Mouse (Mus musculus): ENCODE data around the gene Cd27.

Cd27 gene

DNA sequence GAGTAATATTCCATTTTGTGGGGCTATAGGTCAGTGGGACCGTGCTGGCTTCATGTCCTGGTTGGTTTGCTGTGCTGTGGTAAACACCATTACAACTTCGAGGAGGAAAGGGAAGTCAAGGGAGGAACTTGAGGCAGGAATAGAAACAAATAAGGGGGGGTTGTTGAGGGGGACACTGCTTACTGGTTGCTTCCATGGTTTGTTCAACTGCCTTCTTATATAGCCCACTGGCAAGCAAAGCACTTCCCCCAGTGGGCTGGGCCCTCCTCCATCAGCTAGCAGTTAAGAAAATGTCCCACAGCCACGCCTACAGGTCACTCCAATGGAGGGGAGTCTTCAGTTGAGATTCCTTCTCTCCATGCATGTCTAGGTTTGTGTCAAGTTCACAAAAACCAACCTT, 15.5 kb upstream of the Cd27 start:
- DNase-seq (ENCODE audit: low read depth, low spot score), result no peak

DNA sequence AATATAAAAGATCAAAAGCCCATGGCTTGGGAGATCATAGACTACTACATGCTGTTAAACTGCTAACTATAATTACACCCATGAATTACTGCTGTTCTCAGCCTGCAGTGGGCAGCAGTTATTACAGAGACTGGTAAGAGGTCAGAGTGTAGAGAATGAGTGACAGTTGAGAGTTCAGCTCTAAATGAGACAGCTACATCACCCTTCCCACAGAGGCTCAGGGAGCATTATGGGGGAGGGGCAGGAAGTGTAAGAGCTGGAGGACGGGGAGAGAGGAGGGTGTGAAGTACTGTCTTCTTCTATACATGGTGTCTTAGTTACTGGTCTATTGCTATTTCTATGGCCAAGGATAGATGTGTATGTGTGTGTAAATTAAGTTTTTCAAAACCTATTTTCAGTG, 7.7 kb upstream of the Cd27 start:
- no peak for DNase-seq (ENCODE audit: low read depth, low spot score)

DNA sequence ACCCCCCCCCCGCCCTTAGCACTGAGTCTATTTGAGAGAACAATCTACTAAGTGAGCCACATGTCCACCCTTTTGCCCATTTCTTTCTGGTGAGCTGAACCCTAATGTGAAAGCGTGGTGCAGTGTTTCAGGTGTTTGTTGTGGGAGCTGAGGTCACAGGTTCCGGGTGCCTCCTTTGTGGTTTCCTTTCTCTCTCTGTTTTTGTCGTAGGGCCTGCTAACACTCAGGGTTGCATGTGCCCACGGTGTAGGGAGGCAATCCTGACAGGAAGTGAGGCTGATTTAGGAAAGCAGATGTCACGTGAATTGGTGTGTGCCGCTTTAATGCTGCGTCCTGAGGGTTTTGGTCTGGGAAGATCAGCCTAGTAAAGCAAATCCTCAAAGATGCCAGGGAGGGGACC, 4.8 kb upstream of the Cd27 start:
- DNase-seq (ENCODE audit: low read depth, low spot score), result no peak

DNA sequence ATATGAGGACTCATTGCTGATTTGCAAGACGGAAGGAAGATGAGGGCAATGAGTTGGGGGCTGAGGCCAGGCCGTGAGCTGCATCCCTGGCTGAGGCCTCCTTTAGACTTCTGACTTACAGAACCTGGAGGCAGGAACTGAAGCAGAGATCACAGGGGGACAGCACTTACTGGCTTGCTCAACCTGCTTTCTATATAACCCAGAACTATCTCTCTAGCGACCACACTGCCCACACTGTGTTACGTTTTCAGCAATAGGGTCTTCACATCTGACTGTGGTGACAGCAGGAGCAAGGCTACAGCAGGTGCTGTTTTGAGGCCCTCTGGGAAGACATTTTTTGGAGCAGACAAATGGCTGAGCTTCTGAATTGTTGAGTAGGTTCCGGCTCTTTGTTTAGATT, 3.8 kb upstream of the Cd27 start:
- DNase-seq (ENCODE audit: low read depth, low spot score), result no peak

DNA sequence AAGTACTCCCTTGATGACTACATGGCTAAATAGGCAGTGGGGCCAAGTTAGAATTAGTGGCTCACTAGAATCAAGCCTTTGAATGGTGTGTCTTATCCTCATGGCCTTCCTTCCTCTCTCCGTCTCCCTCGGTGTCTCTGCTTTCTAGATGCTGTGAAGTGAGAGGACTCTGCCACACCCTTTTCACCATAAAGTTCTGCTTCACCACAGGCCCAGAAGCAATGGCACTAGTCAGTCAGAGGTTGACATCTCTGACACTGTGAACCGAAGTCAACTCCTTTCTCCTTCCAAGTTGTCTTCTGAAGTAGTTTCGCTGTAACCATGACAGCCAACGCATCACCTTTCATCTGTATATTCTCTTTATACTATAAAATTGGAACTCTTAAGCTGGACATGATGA, 2.7 kb upstream of the Cd27 start:
- DNase-seq (ENCODE audit: low read depth, low spot score), result no peak

DNA sequence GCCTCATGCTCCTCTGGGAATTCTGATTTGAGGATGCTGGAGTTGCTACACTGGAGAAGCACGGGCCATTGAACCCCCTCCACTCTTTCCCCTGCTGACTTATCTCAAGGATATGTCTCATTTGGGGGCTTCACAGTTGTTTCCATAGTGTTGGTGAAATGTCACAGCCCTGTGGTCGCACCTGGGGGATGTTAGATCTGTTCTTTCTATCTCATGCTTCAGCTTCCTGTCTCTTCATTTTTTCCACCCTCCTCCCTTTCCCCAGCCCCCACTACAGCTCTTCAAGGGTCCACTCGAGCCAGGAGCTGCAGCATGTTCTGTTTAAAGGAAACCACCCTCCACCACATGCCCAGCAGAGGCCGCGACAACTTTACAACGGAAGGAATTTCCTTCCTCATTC, 1.6 kb upstream of the Cd27 start:
- no peak for DNase-seq (ENCODE audit: low read depth, low spot score)

DNA sequence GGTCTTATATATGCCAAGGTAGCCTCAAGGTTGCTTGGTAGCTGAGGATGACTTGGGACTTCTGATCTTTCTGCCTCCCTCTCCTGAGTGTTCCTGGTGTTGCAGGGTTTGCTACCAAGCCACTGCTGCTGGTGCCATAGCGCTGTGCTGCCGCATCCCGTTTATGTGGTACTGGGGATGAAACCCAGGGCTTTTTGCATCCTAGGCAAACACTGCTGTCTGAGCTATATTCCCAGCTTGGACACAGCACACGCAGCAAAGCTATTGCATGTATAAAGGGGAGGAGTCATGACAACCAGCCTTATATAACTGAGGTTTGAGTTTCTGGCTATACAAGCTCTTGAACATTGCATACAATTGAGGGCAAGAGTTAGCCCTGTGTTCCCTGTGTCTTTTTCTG, 611 bp upstream of the Cd27 start:
- DNase-seq (ENCODE audit: low read depth, low spot score), result no peak

DNA sequence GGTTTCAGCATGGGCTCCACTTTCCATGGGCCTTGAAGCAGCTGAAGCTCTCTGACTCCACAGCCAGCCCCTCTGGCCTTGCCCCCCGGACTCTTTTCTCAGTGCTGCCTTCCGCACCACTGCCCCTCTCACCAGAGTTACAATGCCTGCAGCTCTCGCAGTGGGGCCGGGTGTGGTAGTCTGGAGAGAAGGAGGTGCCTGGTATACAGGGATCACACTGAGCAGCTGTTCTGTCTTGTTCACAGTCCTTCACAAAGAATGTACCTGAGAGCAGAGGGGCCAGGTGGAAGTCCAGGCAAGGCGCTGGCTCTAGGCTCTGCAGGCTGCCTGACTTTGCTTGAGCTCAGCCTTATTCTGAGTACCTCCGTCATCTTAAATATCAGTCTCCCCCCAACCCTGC, 469 bp downstream of the Cd27 start:
- no peak for DNase-seq (ENCODE audit: low read depth, low spot score)

DNA sequence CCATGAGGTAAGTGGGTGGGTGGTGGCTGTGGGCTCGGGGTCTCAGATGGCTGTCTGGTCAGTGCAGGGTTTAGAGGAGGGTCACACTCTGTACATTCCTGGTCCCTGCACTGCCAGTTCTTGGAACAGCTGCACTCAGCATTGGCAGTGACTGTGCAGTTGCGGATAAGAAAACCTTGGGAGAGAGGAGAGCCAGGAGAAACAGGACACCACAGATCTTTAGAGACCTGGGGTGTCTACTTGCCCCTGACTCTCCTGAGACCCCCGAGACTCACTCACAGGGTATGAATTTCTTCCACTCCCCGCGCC, 2.3 kb downstream of the Cd27 start:
- DNase-seq (ENCODE audit: low read depth, low spot score), result no peak

DNA sequence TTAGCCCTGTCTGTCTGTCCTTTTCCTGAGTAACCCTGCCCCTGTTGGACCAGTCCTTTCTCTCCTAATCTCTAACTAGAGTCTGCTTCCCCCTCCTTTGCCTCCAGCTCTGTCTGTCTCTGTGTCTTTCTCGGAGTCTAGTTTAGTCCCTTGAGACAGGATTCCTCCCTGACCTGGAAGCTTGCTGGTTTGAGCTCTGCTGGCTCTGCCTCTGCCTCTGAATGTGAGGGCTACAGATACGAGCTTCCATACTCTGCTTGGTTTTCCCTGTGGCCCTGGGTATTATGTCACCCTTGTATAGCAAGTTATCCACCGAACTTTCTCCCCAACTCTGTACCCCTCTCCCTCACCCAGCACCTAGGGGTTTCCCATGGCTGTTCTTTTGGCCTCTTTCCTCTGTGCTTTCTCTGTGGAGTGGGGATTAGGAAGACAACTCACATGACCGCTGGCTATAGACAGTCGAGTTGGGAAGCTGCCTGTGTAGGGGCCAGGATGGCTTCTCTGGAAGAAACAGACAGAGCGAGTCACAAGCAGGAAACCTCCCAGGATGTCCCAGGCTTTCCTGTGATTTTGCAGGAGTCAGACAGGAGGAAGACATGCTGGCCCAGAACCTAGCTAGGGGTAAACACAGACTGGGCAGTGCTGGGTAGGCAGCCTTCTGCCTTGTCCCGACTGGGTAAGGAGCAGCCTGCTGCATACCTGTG, 2.8 kb downstream of the Cd27 start:
- DNase-seq (ENCODE audit: low read depth, low spot score), result no peak

DNA sequence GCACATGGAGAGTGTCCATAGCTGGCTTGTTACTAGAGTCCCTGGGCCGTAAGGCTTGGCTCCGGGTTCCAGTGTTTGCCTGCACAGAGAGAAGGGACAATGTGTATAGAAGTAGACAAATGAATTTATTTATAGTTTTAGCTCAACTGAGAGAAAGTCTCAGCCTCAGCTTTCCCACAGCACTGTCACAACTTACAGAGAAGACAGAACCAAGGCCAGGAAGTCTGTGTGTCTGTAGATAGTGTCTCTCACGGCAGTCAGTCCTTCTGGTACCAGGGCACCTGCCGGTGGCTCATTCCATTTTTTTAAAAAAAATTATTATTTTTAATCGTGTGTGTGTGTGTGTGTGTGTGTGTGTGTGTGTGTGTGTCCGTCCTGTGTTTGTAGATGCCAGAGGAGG, 4.3 kb downstream of the Cd27 start:
- DNase-seq (ENCODE audit: low read depth, low spot score), result no peak

DNA sequence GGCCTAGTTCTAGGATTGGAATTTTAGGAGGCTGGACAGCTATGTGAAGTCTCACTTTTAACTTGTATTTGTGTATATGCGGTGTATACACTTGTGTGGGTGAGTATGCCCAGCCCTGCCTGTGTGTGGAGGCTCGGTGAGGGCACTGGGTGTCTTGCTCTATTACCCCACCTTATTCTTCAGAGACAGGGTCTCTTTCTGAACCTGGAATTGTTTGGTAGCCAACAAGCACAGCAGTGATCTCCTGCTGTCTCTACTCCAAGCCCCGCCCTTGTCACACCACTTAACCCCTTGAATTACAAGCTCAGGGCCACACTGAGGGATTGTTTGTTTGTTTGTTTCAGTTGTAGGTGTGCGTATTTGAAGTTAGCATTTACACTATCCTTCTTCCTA, 4.8 kb downstream of the Cd27 start:
- DNase-seq (ENCODE audit: low read depth, low spot score), result no peak

DNA sequence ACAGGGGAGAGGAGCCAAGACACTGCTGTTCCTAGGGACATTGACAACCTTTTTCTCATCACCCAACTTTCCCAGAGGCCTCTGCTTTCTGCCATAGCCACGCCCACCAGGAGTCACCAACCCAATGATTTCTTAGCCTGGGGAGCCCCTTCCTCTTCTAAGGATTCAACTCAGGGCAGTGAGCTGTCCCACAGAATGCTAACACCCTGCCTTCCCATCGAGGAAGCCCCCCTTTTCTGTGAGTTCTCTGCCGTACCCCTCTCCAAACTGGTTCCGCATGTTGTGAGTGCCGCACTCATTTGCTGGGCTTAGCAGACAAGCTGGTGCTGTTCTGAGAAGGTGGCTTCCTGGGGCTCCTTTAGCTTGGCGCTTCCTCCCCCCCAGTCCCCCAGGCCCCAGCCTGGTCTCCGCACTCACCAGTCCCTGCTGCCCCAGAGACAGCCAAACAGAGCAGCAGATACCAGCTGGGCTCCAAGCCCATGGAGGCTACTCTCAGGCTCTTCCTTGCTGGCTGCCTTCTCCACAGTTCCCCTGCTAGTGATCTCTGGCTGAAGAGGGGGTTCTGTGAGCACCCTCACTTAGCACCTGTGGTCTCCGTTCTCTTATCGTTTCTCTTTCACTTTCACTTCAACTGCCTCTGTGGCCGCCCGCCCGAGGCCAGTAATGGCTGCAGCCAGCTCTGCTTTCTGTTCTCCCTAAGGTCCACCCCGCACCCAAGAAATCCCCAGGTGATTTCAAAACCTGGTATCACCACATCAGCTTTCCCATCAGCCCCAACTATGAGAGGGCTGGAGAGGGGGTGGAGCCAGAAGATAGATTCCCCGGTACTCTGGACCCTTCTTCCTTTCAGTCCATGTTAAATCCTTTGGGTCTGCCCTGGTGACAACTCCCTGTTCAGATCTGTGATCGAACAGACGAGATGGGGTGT, 5.4 kb downstream of the Cd27 start, which contains the start of gene Tapbpl:
Gene Tapbpl, minus strand, starts transcription at position 744 of the 928 bp plus-strand sequence.
- no peak for DNase-seq (ENCODE audit: low read depth, low spot score)

DNA sequence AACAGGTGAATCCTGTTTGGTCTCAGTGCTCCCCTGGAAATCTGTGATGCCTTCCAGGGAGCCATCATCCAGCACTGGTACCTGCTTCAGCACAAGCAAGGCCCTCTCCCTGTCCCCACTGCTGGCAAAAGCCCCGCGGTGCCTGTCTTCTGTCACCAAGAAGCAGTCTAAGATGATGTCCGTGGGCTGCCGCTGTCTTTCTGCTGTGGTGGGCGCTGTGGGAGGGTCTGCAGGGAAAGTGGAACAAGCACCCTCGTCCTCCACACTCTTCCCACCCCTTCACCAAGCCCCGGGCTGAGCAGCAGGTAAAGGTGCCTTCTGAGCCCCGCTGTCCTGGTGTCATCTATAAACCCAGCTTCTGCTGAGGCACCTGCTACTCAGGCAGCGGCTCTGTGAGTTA, 6.2 kb downstream of the Cd27 start:
- no peak for DNase-seq (ENCODE audit: low read depth, low spot score)

DNA sequence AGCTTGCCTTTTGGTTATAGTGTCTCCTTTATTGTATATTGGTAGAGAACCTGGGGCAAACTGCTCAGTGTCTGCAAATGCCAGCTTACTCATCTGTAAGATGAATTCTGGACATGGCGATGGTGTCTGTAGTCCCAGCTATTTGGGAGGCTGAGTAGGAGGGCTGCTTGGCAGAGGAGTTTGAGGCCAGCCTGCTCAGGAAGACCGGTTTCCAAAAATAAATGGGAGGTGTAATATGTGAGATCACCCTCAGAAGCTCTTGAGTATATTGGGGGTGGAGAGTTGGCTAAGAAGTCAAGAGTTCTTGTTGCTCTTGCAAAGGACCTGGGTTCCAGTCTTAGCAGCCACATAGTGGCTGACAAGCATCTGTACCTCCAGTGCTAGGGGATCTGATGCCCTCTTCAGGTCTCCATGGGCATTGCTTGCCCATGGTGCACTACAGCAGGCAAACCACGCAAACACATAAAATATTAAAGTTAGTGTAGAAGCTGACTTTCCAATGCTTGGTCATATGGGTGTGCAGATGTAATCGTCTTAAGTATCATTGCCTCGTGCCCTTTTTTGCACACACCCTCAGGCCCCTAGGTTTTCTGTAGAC, 11.2 kb downstream of the Cd27 start:
- peak; percentile 74 for DNase-seq (ENCODE audit: low read depth, low spot score)

DNA sequence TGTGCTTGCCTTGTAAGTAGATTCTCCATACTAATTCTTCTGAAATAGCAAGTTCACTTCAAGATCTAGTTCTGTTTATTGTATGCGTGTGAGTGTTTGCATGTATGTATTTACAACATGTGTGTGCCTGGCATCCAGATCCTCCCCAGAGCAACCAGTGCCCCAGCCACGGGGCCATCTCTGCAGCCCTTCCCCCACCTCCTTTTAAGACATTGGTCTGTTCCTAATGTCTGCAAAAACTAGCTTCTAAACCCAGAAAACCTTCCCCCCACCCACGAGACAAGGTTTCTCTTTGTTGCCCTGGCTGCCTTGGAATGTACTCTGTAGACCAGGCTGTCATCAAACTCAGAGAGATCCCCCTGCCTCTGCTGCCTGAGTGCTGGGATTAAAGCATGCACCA, 14.2 kb downstream of the Cd27 start:
- no peak for DNase-seq (ENCODE audit: low read depth, low spot score)

DNA sequence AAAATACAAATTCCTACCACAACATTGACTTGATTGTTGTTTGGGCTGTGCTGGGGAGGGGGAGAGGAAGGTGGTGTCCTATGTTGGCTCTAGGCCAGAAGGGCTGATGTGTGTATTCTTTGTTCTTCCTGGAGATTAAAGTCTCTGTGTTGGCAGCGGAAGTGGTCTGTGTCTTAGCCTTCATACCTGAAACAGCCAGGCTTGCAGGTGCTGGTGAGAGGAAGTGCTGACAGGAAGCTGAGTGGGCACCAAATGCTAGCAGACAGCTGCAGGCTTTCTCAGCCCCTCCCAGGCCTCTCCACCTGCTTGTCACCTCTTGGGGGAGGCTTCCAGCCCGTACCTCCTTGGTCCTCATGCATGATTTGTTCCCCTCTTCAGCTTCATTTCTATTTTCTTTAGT, 14.7 kb downstream of the Cd27 start:
- no peak for DNase-seq (ENCODE audit: low read depth, low spot score)

DNA sequence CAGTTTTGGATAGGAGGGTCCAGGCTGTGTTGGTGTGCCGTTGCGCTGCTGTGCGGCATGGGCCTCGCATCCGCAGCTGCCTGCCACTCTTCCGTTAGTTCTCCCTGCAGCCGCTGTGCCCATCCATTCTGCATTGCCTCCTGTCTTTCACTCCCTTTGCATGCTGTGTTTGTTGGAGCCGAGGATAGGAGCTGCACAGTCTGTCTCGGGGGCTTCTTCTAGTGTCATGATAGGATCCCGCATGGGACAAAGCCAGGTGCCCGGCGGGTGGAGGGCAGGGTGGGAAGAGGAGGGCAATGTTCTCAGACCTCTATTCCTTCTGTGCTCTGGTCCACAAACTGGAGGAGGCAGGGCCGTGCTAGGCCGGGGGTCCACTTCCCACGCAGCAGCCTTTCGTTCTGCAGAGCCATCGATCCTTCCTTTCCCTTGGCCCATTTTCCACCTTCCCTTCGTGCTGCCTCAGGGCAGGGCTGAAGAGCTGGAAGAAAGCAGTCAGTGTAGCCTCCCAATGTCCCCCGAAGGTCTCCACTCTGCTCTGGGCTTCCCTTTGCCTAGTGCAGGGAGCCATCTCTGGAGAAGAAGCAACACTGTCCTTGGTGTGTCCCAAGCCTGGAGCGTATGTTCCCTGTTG, 15.6 kb downstream of the Cd27 start:
- no peak for DNase-seq (ENCODE audit: low read depth, low spot score)

DNA sequence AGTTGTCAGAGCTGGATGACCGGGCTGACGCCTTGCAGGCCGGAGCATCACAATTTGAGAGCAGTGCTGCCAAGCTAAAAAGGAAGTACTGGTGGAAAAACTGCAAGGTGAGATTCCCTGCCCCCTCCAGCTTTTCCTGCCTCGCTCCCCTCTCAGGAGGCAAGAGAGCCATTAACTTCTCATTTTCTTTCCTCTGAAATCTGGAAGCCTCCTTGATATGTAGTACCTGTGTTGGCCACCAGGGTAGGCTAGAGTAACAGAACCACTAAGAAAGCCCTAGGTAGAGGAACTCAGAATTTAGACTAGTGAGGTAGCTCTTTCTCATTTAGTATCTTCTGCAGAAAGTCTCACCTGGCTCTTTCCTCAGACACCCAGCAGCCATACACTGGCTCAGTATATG, 17.8 kb downstream of the Cd27 start:
- DNase-seq (ENCODE audit: low read depth, low spot score), result no peak

DNA sequence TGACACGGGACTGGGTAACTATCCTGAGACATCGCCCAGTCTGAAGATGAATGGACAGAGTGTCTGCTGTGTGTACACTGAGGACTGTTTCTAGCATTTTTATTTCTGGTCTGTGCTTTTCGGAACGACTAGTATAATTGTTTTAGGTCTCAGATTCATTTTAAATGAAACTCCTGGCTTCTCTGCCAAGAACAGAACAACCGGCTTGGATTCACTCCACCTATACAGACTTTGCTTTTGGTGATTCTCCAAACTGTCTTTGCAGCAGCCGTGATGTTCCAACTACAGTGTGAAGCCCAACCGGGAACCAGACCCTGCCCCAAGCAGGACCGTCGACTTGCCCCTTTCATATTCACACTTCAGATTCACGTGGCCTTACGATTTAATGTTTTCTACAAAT, 18.9 kb downstream of the Cd27 start:
- DNase-seq (ENCODE audit: low read depth, low spot score), result no peak

DNA sequence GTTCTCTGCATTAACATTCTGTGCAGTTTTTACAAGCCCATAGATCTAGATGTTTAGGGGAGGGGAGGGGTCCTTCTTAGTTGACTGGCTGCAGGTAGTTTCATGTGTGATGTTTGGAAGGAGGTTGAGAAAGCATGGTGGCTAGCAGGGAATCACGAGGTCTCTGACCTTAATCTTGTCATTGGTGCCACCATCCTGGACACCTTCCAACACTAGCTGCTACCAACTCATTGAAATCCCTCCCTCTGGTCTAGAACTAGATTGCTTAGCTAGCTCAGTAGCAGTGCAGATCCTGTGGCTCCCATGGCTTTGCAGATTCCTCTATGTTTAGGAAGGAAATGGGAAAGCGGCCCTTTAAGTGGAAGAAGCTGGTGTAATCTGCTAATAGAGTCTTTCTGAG, 19.9 kb downstream of the Cd27 start:
- no peak for DNase-seq (ENCODE audit: low read depth, low spot score)

DNA sequence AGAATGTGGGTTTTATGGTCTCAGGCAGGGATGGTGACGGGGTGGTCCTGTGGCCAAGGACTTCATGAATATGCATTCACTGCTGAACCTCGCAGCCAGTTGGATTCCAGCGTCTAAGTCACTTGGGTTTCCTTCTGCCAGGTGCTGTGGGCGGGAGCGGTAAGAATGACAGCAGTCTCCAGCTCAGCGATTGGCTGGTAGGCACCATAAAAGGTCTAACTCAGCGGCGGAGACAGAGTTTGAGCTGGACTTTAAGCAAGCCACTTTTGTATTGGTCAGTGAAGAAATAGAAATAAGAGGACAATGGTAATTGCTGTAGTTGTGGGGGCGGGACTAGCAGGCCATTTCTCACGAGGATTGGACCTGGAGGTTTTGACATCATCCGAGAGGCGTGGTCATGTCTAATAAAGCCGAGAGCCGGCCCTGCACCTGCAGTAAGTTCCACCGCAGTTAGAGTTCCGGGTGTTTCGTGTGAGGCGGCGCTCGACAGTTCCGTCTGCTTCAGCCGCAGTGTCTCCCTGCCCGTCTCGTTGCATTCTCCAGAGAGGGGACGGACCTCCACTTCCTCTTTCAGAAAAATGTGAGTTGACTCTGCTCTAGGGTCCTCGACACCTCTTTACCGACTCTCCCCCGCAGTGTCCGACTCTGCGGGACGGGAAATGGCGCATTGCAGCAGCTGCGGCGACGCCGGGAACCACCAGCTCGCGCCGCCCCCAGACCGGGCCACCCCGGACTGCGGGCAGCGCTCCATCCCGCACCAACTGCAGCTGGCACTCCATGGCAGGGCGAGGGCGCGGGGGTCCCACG, 21.5 kb downstream of the Cd27 start, which contains the start of gene Vamp1:
Gene Vamp1, plus strand, starts transcription at position 404 of the 807 bp plus-strand sequence.
- peak; percentile 99 for DNase-seq (ENCODE audit: low read depth, low spot score)
